ENCODE assay signal across 8 mouse cellular contexts in genomic region chr5:110544691-110545069, GRCm38 (mm10). TPM values are rescaled to one million over a fixed set of nuclear protein-coding genes. Genes with fewer than 3 reads are reported as not detected.
DNase-seq lines count a peak whose midpoint lies in the region; ATAC-seq and TF ChIP-seq lines count a peak whose summit lies in the region.

No protein-coding gene starts in this region.

- WGBS in lung, embryonic 14.5 days: 3% methylated on average over 24 of the region's 24 CpGs
- 3% methylated on average over 24 of the region's 24 CpGs for WGBS in embryonic facial prominence, embryonic 13.5 days
- 3% methylated on average over 24 of the region's 24 CpGs for WGBS in intestine, embryonic 16.5 days
- 2% methylated on average over 24 of the region's 24 CpGs for WGBS in neural tube, embryonic 15.5 days

- no peaks in the 10 kb centered on the region for H3K4me1 ChIP-seq in lung, embryonic 14.5 days (ENCODE audit: insufficient read depth)
- H3K4me1 ChIP-seq in embryonic facial prominence, embryonic 13.5 days: peaks cover 10% of the 10 kb centered on the region
- no peaks in the 10 kb centered on the region for H3K4me1 ChIP-seq in intestine, embryonic 16.5 days (ENCODE audit: control insufficient read depth, insufficient read depth, low read length)
- H3K4me1 ChIP-seq in neural tube, embryonic 15.5 days: peaks cover 45% of the 10 kb centered on the region

- no peak; the same call in 1 of the 2 replicates for ATAC-seq in lung, embryonic 14.5 days (ENCODE audit: insufficient read depth)
- no peak for ATAC-seq in embryonic facial prominence, embryonic 13.5 days (ENCODE audit: insufficient number of reproducible peaks, insufficient read depth, low FRiP score, low TSS enrichment, low read depth)
- no peak for ATAC-seq in intestine, embryonic 16.5 days
- peak; percentile 69 for ATAC-seq in neural tube, embryonic 15.5 days (ENCODE audit: low FRiP score)

- H3K4me2 ChIP-seq in lung, embryonic 14.5 days: peak overlapping the region; percentile 59
- H3K4me2 ChIP-seq in embryonic facial prominence, embryonic 13.5 days: peak overlapping the region; percentile 89
- H3K4me2 ChIP-seq in intestine, embryonic 16.5 days (ENCODE audit: low read depth, low read length): peak overlapping the region; percentile 59
- H3K4me2 ChIP-seq in neural tube, embryonic 15.5 days: peak overlapping the region; percentile 86

- peak overlapping the region; percentile 31; the same call in 1 of the 2 replicates for H3K4me3 ChIP-seq in lung, embryonic 14.5 days (ENCODE audit: low read depth, low read length)
- peak overlapping the region; percentile 50 for H3K4me3 ChIP-seq in embryonic facial prominence, embryonic 13.5 days
- peak overlapping the region; percentile 38; the same call in 1 of the 2 replicates for H3K4me3 ChIP-seq in intestine, embryonic 16.5 days (ENCODE audit: low read length)
- H3K4me3 ChIP-seq in neural tube, embryonic 15.5 days (replicated peaks): peak overlapping the region; percentile 63

- no peaks in the 10 kb centered on the region for H3K36me3 ChIP-seq in lung, embryonic 14.5 days (ENCODE audit: insufficient read depth)
- no peaks in the 10 kb centered on the region for H3K36me3 ChIP-seq in embryonic facial prominence, embryonic 13.5 days
- no peaks in the 10 kb centered on the region for H3K36me3 ChIP-seq in intestine, embryonic 16.5 days (ENCODE audit: control insufficient read depth, insufficient read depth, low read length)
- no peaks in the 10 kb centered on the region for H3K36me3 ChIP-seq in neural tube, embryonic 15.5 days

- no peak for DNase-seq in lung, embryonic 14.5 days
- no peak for DNase-seq in lung, adult 18-20 months
- no peak for DNase-seq in layer of hippocampus, postnatal 14 days (ENCODE audit: low spot score in 2 of 2)
- no peak for DNase-seq in retina, postnatal 1 day
- DNase-seq in gastrocnemius, postnatal 4 days (ENCODE audit: low spot score in 2 of 2): no peak

- H3K9me3 ChIP-seq in lung, embryonic 14.5 days (ENCODE audit: low read depth, low read length): no peaks in the 10 kb centered on the region
- no peaks in the 10 kb centered on the region for H3K9me3 ChIP-seq in embryonic facial prominence, embryonic 13.5 days
- no peaks in the 10 kb centered on the region for H3K9me3 ChIP-seq in intestine, embryonic 16.5 days (ENCODE audit: control insufficient read depth, low read length)
- no peaks in the 10 kb centered on the region for H3K9me3 ChIP-seq in neural tube, embryonic 15.5 days (replicated peaks)

- peaks cover 42% of the 10 kb centered on the region for H3K27me3 ChIP-seq in lung, embryonic 14.5 days (ENCODE audit: insufficient read depth, low read length)
- peaks cover 90% of the 10 kb centered on the region for H3K27me3 ChIP-seq in embryonic facial prominence, embryonic 13.5 days
- peaks cover 39% of the 10 kb centered on the region for H3K27me3 ChIP-seq in intestine, embryonic 16.5 days (replicated peaks; ENCODE audit: control insufficient read depth, insufficient read depth, low read length)
- peaks cover 34% of the 10 kb centered on the region for H3K27me3 ChIP-seq in neural tube, embryonic 15.5 days (replicated peaks)

- no peak overlapping the region for H3K9ac ChIP-seq in lung, embryonic 14.5 days
- no peak overlapping the region for H3K9ac ChIP-seq in embryonic facial prominence, embryonic 13.5 days
- no peak overlapping the region for H3K9ac ChIP-seq in intestine, embryonic 16.5 days (ENCODE audit: low read depth, low read length)
- peak overlapping the region; percentile 59 for H3K9ac ChIP-seq in neural tube, embryonic 15.5 days (replicated peaks)

- H3K27ac ChIP-seq in lung, embryonic 14.5 days (ENCODE audit: low read depth): no peak overlapping the region
- H3K27ac ChIP-seq in embryonic facial prominence, embryonic 13.5 days: no peak overlapping the region
- H3K27ac ChIP-seq in intestine, embryonic 16.5 days (ENCODE audit: low read length): no peak overlapping the region
- H3K27ac ChIP-seq in neural tube, embryonic 15.5 days (replicated peaks): peak overlapping the region; percentile 73

- no peak for TF ChIP-seq CTCF in lung, embryonic 14.5 days (IDR thresholded peaks at IDR 0.05; ENCODE audit: low read depth)

RNA-seq across cellular contexts. Expression of gene Galnt9, which starts 0.5 kb away (rescaled TPM):
- polyA plus RNA-seq in lung, embryonic 14.5 days (2014; fragmentation: Nextera tagmentation; extraction: Ambion mirVana): 0.12 TPM in 1 of 2 replicates, not detected in the other
- polyA plus RNA-seq in embryonic facial prominence, embryonic 13.5 days (2015; fragmentation: Nextera tagmentation; extraction: Ambion mirVana): 0.73 and 1.0 TPM in 2 replicates
- 0.27 and 0.39 TPM in 2 replicates for polyA plus RNA-seq in intestine, embryonic 16.5 days (2015; fragmentation: Nextera tagmentation; extraction: Ambion mirVana)
- polyA plus RNA-seq in neural tube, embryonic 15.5 days (2015; fragmentation: Nextera tagmentation; extraction: Ambion mirVana): 19.4 and 23.3 TPM in 2 replicates
- 100 to 1,000 TPM in 1 of 2 experiments, 10 to 100 TPM in 1; 95.1 to 106 TPM for total RNA-seq in layer of hippocampus, postnatal 14 days (2021)
- total RNA-seq in gastrocnemius, postnatal 4 days (2021): under 1 TPM; 0.10 to 0.13 TPM

Comparison
In these comparisons a context has a peak if more than half of its experiments do, and no peak if none do; other contexts are left out.
1. RNA of gene Galnt9, which starts 0.5 kb away (polyA plus RNA-seq): 19.4 to 23.3 TPM in neural tube, embryonic 15.5 days; 0.73 to 1.0 TPM in embryonic facial prominence, embryonic 13.5 days, 0.27 to 0.39 TPM in intestine, embryonic 16.5 days and 0.12 TPM in lung, embryonic 14.5 days; every median in the first group is over 10 times any median in the second.
2. Peak in every context shown above with its lines, with median percentiles within 50 percentile points of each other: H3K4me2 ChIP-seq and H3K4me3 ChIP-seq.